19 mouse cellular contexts compared by ENCODE assay signal in genomic region chr7:102305596-102305995, GRCm38 (mm10). TPM values are rescaled to one million over a fixed set of nuclear protein-coding genes. Genes with fewer than 3 reads are reported as not detected.
DNase-seq lines count a peak whose midpoint lies in the region; ATAC-seq and TF ChIP-seq lines count a peak whose summit lies in the region.
"Had no signal": no experiment of that assay in that cellular context is flagged by ENCODE, and none has a peak within 500 bp of the region (broad histone marks: within the 10 kb centered on the region; RNA-seq: fewer than 3 reads in every experiment).

No protein-coding gene starts in this region.

- no peak overlapping the region for H3K27ac ChIP-seq in gastrocnemius, adult 2 months
- H3K27ac ChIP-seq in heart, embryonic 10.5 days = no peak overlapping the region
- no peak overlapping the region for H3K27ac ChIP-seq in lung, embryonic 14.5 days (ENCODE audit: low read depth)
- H3K27ac ChIP-seq: embryonic facial prominence, embryonic 12.5 days; forebrain, embryonic 15.5 days; heart, adult 2 months; heart, embryonic 15.5 days; hindbrain, embryonic 13.5 days; hindbrain, postnatal 0 days had no signal

- H3K4me2 ChIP-seq in lung, embryonic 14.5 days = no peak overlapping the region
- H3K4me2 ChIP-seq: embryonic facial prominence, embryonic 12.5 days; forebrain, embryonic 15.5 days; heart, embryonic 15.5 days; hindbrain, embryonic 13.5 days had no signal

- H3K27me3 ChIP-seq in heart, embryonic 10.5 days (ENCODE audit: insufficient read depth, poor library complexity, severe bottlenecking) = no peaks in the 10 kb centered on the region
- H3K27me3 ChIP-seq in lung, embryonic 14.5 days (ENCODE audit: insufficient read depth, low read length) = no peaks in the 10 kb centered on the region
- H3K27me3 ChIP-seq: CH12.LX; embryonic facial prominence, embryonic 12.5 days; forebrain, embryonic 15.5 days; hindbrain, embryonic 13.5 days had no signal

- H3K36me3 ChIP-seq in heart, embryonic 10.5 days = no peaks in the 10 kb centered on the region
- H3K36me3 ChIP-seq in lung, embryonic 14.5 days (ENCODE audit: insufficient read depth) = no peaks in the 10 kb centered on the region
- H3K36me3 ChIP-seq: embryonic facial prominence, embryonic 12.5 days; forebrain, embryonic 15.5 days; heart, embryonic 15.5 days; hindbrain, embryonic 13.5 days had no signal

- no peaks in the 10 kb centered on the region for H3K4me1 ChIP-seq in heart, embryonic 10.5 days
- no peaks in the 10 kb centered on the region for H3K4me1 ChIP-seq in lung, embryonic 14.5 days (ENCODE audit: insufficient read depth)
- H3K4me1 ChIP-seq: embryonic facial prominence, embryonic 12.5 days; forebrain, embryonic 15.5 days; hindbrain, embryonic 13.5 days had no signal

- no peak for ATAC-seq in lung, embryonic 14.5 days (ENCODE audit: insufficient read depth)
- ATAC-seq: forebrain, embryonic 15.5 days; hindbrain, postnatal 0 days had no signal

- H3K9ac ChIP-seq in lung, embryonic 14.5 days = no peak overlapping the region
- H3K9ac ChIP-seq: embryonic facial prominence, embryonic 12.5 days; forebrain, embryonic 15.5 days; heart, embryonic 15.5 days; hindbrain, embryonic 13.5 days had no signal

- no peak overlapping the region for H3K4me3 ChIP-seq in gastrocnemius, adult 2 months
- H3K4me3 ChIP-seq in heart, embryonic 10.5 days = no peak overlapping the region
- H3K4me3 ChIP-seq in lung, embryonic 14.5 days (ENCODE audit: low read depth, low read length) = no peak overlapping the region
- H3K4me3 ChIP-seq: embryonic facial prominence, embryonic 12.5 days; forebrain, embryonic 15.5 days; heart, adult 2 months; heart, embryonic 15.5 days; hindbrain, embryonic 13.5 days had no signal

- no peak for TF ChIP-seq CTCF in gastrocnemius, adult 2 months (IDR thresholded peaks at IDR 0.05)
- TF ChIP-seq CTCF in lung, embryonic 14.5 days (IDR thresholded peaks at IDR 0.05; ENCODE audit: low read depth) = no peak

- 75% methylated on average over 2 of the region's 2 CpGs for WGBS in heart, embryonic 10.5 days
- 76% methylated on average over 2 of the region's 2 CpGs for WGBS in lung, embryonic 14.5 days

- H3K9me3 ChIP-seq in heart, embryonic 10.5 days = no peaks in the 10 kb centered on the region
- no peaks in the 10 kb centered on the region for H3K9me3 ChIP-seq in lung, embryonic 14.5 days (ENCODE audit: low read depth, low read length)
- H3K9me3 ChIP-seq: embryonic facial prominence, embryonic 12.5 days; forebrain, embryonic 15.5 days; heart, embryonic 15.5 days; hindbrain, embryonic 13.5 days had no signal

- peak; percentile 58 for DNase-seq in adrenal gland, postnatal 14 days
- DNase-seq in adrenal gland, postnatal 25 days = no peak
- DNase-seq in gastrocnemius, adult 2 months = peak; percentile 31
- no peak for DNase-seq in gastrocnemius, postnatal 14 days
- DNase-seq in heart, postnatal 10 days = peak; percentile 17 to 28
- DNase-seq in heart, embryonic 10.5 days (ENCODE audit: low spot score) = no peak
- DNase-seq in lung, embryonic 14.5 days = peak; percentile 8
- no peak for DNase-seq in lung, postnatal 14 days
- DNase-seq: cerebellum, adult 11-12 months; cerebellum, adult 9-11 months; kidney, adult 11 months; kidney, postnatal 10 days had no signal

- intact Hi-C loops in gastrocnemius, adult 2 months (cut with DNase I) = loop anchor here (5.0 kb wide), 1 partner anchor 62 kb away; no protein-coding TSS in a partner anchor
- intact Hi-C loops in gastrocnemius, postnatal 14 days (cut with DNase I; ENCODE audit: low total_unique reads) = no loop called here
- intact Hi-C loops in heart, postnatal 10 days (cut with DNase I) = no loop called here

RNA-seq across cellular contexts. Expression of gene Stim1, which starts 38.0 kb away (rescaled TPM):
- 71.0 and 88.3 TPM in 2 replicates for total RNA-seq in adrenal gland, postnatal 14 days (2021)
- total RNA-seq in adrenal gland, postnatal 25 days (2021) = 52.4 and 65.8 TPM in 2 replicates
- 100 to 1,000 TPM; 156 to 196 TPM for total RNA-seq in gastrocnemius, adult 2 months (2021)
- 100 to 1,000 TPM; 198 to 210 TPM for total RNA-seq in gastrocnemius, postnatal 14 days (2021)
- 10 to 100 TPM; 23.4 to 30.7 TPM for total RNA-seq in heart, postnatal 10 days (2021)
- polyA plus RNA-seq in heart, embryonic 10.5 days (2016; fragmentation: Nextera tagmentation; extraction: Ambion mirVana) = 15.1 and 16.6 TPM in 2 replicates
- 15.9 and 16.3 TPM in 2 replicates for polyA plus RNA-seq in lung, embryonic 14.5 days (2014; fragmentation: Nextera tagmentation; extraction: Ambion mirVana)

RNA-seq across cellular contexts. Expression of gene Rhog, which starts 49.7 kb away (rescaled TPM):
- total RNA-seq in adrenal gland, postnatal 14 days (2021) = 53.6 and 63.5 TPM in 2 replicates
- 58.9 and 59.7 TPM in 2 replicates for total RNA-seq in adrenal gland, postnatal 25 days (2021)
- total RNA-seq in gastrocnemius, adult 2 months (2021) = 10 to 100 TPM; 14.7 to 17.0 TPM
- total RNA-seq in gastrocnemius, postnatal 14 days (2021) = 10 to 100 TPM; 21.9 to 22.6 TPM
- total RNA-seq in heart, postnatal 10 days (2021) = 10 to 100 TPM; 40.8 to 42.2 TPM
- 42.8 and 48.9 TPM in 2 replicates for polyA plus RNA-seq in heart, embryonic 10.5 days (2016; fragmentation: Nextera tagmentation; extraction: Ambion mirVana)
- polyA plus RNA-seq in lung, embryonic 14.5 days (2014; fragmentation: Nextera tagmentation; extraction: Ambion mirVana) = 68.4 and 71.9 TPM in 2 replicates

Comparison
In these comparisons a context has a peak if more than half of its experiments do, and no peak if none do; other contexts are left out.
1. DNase-seq: peak in adrenal gland, postnatal 14 days (single experiment), gastrocnemius, adult 2 months (single experiment), heart, postnatal 10 days (2 of 2) and lung, embryonic 14.5 days (single experiment); none in adrenal gland, postnatal 25 days (single experiment), gastrocnemius, postnatal 14 days (single experiment), heart, embryonic 10.5 days (single experiment) and lung, postnatal 14 days (single experiment).